Mouse (Mus musculus): ENCODE results near the gene Tnfrsf11a. TPM values are rescaled to one million over a fixed set of nuclear protein-coding genes. Genes with fewer than 3 reads are reported as not detected.

Gene Tnfrsf11a
- polyA plus RNA-seq (2016; fragmentation: Nextera tagmentation; extraction: Ambion mirVana) = 0.41 and 0.52 TPM in 2 replicates

GRCm38 (mm10) chr1:105780457-105781364, at the start of gene Tnfrsf11a:
Gene Tnfrsf11a, plus strand, starts transcription at chr1:105780718.
- DNase-seq (ENCODE audit: low spot score) = peak; percentile 52
- Histone ChIP-seq H3K4me3 (peak within 1 kb of the TSS; percentile 69), H3K27ac (replicated peaks) (peak within 1 kb of the TSS; percentile 33; the same call in 1 of the 2 replicates), H3K27me3 (ENCODE audit: low read depth, poor library complexity, severe bottlenecking) (peaks cover 47% of the 10 kb centered on the region), H3K36me3 (no peaks in the 10 kb centered on the region), H3K9me3 (replicated peaks) (no peaks in the 10 kb centered on the region), H3K4me1 (peaks cover 12% of the 10 kb centered on the region)
- 3% methylated on average over 72 of the region's 77 CpGs for WGBS

- 81% methylated on average over 3 of the region's 3 CpGs for WGBS
- no peaks in the 10 kb centered on the region for H3K27me3 ChIP-seq (ENCODE audit: low read depth, poor library complexity, severe bottlenecking)
- H3K36me3 ChIP-seq = peaks cover 32% of the 10 kb centered on the region
- no peaks in the 10 kb centered on the region for H3K4me1 ChIP-seq
- H3K27ac ChIP-seq (replicated peaks) = no peak overlapping the region
- H3K4me3 ChIP-seq = no peak overlapping the region
- H3K9me3 ChIP-seq (replicated peaks) = no peaks in the 10 kb centered on the region
- no peak for DNase-seq (ENCODE audit: low spot score)
Measured at GRCm38 (mm10) chr1:105735318-105735717, 45.2 kb upstream of the Tnfrsf11a start.

GRCm38 (mm10) chr1:105738334-105738733, 42.2 kb upstream of the Tnfrsf11a start:
- 95% methylated on average over 6 of the region's 6 CpGs for WGBS
- Histone ChIP-seq H3K27me3 (ENCODE audit: low read depth, poor library complexity, severe bottlenecking) (no peaks in the 10 kb centered on the region), H3K9me3 (replicated peaks) (no peaks in the 10 kb centered on the region), H3K36me3 (peaks cover 49% of the 10 kb centered on the region), H3K4me1 (no peaks in the 10 kb centered on the region), H3K4me3 (no peak overlapping the region), H3K27ac (replicated peaks) (no peak overlapping the region)
- no peak for DNase-seq (ENCODE audit: low spot score)

GRCm38 (mm10) chr1:105739493-105739892, 41.0 kb upstream of the Tnfrsf11a start:
- Histone ChIP-seq H3K9me3 (replicated peaks) (no peaks in the 10 kb centered on the region), H3K36me3 (peaks cover 59% of the 10 kb centered on the region), H3K27me3 (ENCODE audit: low read depth, poor library complexity, severe bottlenecking) (no peaks in the 10 kb centered on the region), H3K27ac (replicated peaks) (no peak overlapping the region), H3K4me3 (no peak overlapping the region), H3K4me1 (no peaks in the 10 kb centered on the region)
- no peak for DNase-seq (ENCODE audit: low spot score)

GRCm38 (mm10) chr1:105742481-105742880, 38.0 kb upstream of the Tnfrsf11a start:
- no peaks in the 10 kb centered on the region for H3K4me1 ChIP-seq
- no peaks in the 10 kb centered on the region for H3K9me3 ChIP-seq (replicated peaks)
- H3K4me3 ChIP-seq = no peak overlapping the region
- 85% methylated on average over 1 of the region's 1 CpGs for WGBS
- H3K36me3 ChIP-seq = peaks cover 74% of the 10 kb centered on the region
- DNase-seq (ENCODE audit: low spot score) = no peak
- no peak overlapping the region for H3K27ac ChIP-seq (replicated peaks)
- H3K27me3 ChIP-seq (ENCODE audit: low read depth, poor library complexity, severe bottlenecking) = no peaks in the 10 kb centered on the region

- Histone ChIP-seq H3K36me3 (peaks cover 85% of the 10 kb centered on the region), H3K27me3 (ENCODE audit: low read depth, poor library complexity, severe bottlenecking) (no peaks in the 10 kb centered on the region)
- WGBS = 94% methylated on average over 1 of the region's 1 CpGs
Measured at GRCm38 (mm10) chr1:105746444-105746843, 34.1 kb upstream of the Tnfrsf11a start.

GRCm38 (mm10) chr1:105746858-105747596, 33.5 kb upstream of the Tnfrsf11a start:
- Histone ChIP-seq H3K4me3 (no peak overlapping the region), H3K9me3 (replicated peaks) (no peaks in the 10 kb centered on the region), H3K27ac (replicated peaks) (no peak overlapping the region), H3K4me1 (no peaks in the 10 kb centered on the region), H3K27me3 (ENCODE audit: low read depth, poor library complexity, severe bottlenecking) (no peaks in the 10 kb centered on the region), H3K36me3 (peaks cover 82% of the 10 kb centered on the region)
- 92% methylated on average over 5 of the region's 5 CpGs for WGBS
- no peak for DNase-seq (ENCODE audit: low spot score)

More at GRCm38 (mm10) chr1:105746444-105746843, 34.1 kb upstream of the Tnfrsf11a start:
- Histone ChIP-seq H3K27ac (replicated peaks) (no peak overlapping the region), H3K4me1 (no peaks in the 10 kb centered on the region), H3K9me3 (replicated peaks) (no peaks in the 10 kb centered on the region), H3K4me3 (no peak overlapping the region)
- DNase-seq (ENCODE audit: low spot score) = no peak

- Histone ChIP-seq H3K27ac (replicated peaks) (no peak overlapping the region), H3K4me3 (no peak overlapping the region), H3K36me3 (peaks cover 76% of the 10 kb centered on the region), H3K27me3 (ENCODE audit: low read depth, poor library complexity, severe bottlenecking) (no peaks in the 10 kb centered on the region), H3K9me3 (replicated peaks) (no peaks in the 10 kb centered on the region), H3K4me1 (no peaks in the 10 kb centered on the region)
- 94% methylated on average over 4 of the region's 4 CpGs for WGBS
- no peak for DNase-seq (ENCODE audit: low spot score)
Measured at GRCm38 (mm10) chr1:105748091-105748799, 32.3 kb upstream of the Tnfrsf11a start.

GRCm38 (mm10) chr1:105752196-105752595, 28.3 kb upstream of the Tnfrsf11a start:
- Histone ChIP-seq H3K9me3 (replicated peaks) (no peaks in the 10 kb centered on the region), H3K4me3 (no peak overlapping the region), H3K27ac (replicated peaks) (no peak overlapping the region), H3K36me3 (peaks cover 52% of the 10 kb centered on the region), H3K27me3 (ENCODE audit: low read depth, poor library complexity, severe bottlenecking) (no peaks in the 10 kb centered on the region), H3K4me1 (no peaks in the 10 kb centered on the region)
- no peak for DNase-seq (ENCODE audit: low spot score)
- WGBS = 86% methylated on average over 4 of the region's 4 CpGs

- Histone ChIP-seq H3K36me3 (peaks cover 46% of the 10 kb centered on the region), H3K27me3 (ENCODE audit: low read depth, poor library complexity, severe bottlenecking) (no peaks in the 10 kb centered on the region), H3K4me3 (no peak overlapping the region), H3K27ac (replicated peaks) (no peak overlapping the region), H3K4me1 (no peaks in the 10 kb centered on the region), H3K9me3 (replicated peaks) (no peaks in the 10 kb centered on the region)
- WGBS = 89% methylated on average over 1 of the region's 1 CpGs
- DNase-seq (ENCODE audit: low spot score) = no peak
Measured at GRCm38 (mm10) chr1:105752944-105753343, 27.6 kb upstream of the Tnfrsf11a start.

GRCm38 (mm10) chr1:105758798-105759197, 21.7 kb upstream of the Tnfrsf11a start:
- 91% methylated on average over 4 of the region's 4 CpGs for WGBS

GRCm38 (mm10) chr1:105759422-105760165, 20.9 kb upstream of the Tnfrsf11a start:
- H3K27me3 ChIP-seq (ENCODE audit: low read depth, poor library complexity, severe bottlenecking) = no peaks in the 10 kb centered on the region
- DNase-seq (ENCODE audit: low spot score) = no peak
- H3K36me3 ChIP-seq = peaks cover 2% of the 10 kb centered on the region; the same call in 1 of the 2 replicates
- H3K4me1 ChIP-seq = no peaks in the 10 kb centered on the region
- H3K9me3 ChIP-seq (replicated peaks) = peaks cover 20% of the 10 kb centered on the region
- 88% methylated on average over 3 of the region's 3 CpGs for WGBS
- no peak overlapping the region for H3K4me3 ChIP-seq
- no peak overlapping the region for H3K27ac ChIP-seq (replicated peaks)

More at GRCm38 (mm10) chr1:105758798-105759197, 21.7 kb upstream of the Tnfrsf11a start:
- Histone ChIP-seq H3K4me3 (no peak overlapping the region), H3K9me3 (replicated peaks) (peaks cover 20% of the 10 kb centered on the region), H3K27ac (replicated peaks) (no peak overlapping the region), H3K4me1 (no peaks in the 10 kb centered on the region), H3K36me3 (peaks cover 9% of the 10 kb centered on the region; the same call in 1 of the 2 replicates), H3K27me3 (ENCODE audit: low read depth, poor library complexity, severe bottlenecking) (no peaks in the 10 kb centered on the region)
- no peak for DNase-seq (ENCODE audit: low spot score)

Measured in midbrain, embryonic 10.5 days (tissue).